Mouse (Mus musculus) G1E (cell line): ENCODE data around the gene Fgfr2.

Experiments used
- CTCF ChIP-seq: IDR thresholded peaks from 2 replicates; pipeline ENCODE4 v1.5.1; 2012; ENCODE audit warnings: low read depth, low read length, inconsistent platforms, mixed read lengths
- GATA1 ChIP-seq: IDR thresholded peaks from 2 replicates; pipeline ENCODE4 v1.6.1; 2012; ENCODE audit warnings: borderline replicate concordance, low read length, inconsistent platforms, mixed read lengths
- GATA2 ChIP-seq: IDR thresholded peaks from 2 replicates; pipeline ENCODE4 v1.6.1; 2012; ENCODE audit warnings: low read depth, low read length, inconsistent platforms, borderline replicate concordance
- TAL1 ChIP-seq: conservative IDR thresholded peaks from 2 replicates; pipeline ENCODE4 v1.6.1; 2012; ENCODE audit warnings: low read depth, low read length, inconsistent platforms, mixed read lengths

DNA sequence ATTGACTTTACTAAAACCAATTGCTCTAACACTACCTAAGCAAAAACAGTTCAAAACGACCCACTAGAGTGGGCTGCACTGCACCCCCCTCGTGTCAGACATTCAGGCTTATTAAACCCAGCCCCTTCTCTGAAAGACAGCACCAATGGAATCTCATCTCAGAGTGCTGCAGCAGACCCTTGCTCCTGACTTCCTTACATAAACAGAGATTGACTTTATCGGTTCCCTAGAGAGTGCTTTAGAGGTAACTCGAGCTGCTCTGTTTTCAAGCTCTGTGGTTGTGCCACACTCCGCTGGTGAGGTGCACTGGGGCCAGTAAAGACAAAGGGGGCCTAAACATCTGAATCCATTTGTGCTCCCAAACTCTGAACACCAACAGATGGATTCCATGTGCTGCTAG is 2696.6 kb downstream of the Fgfr2 start:
- TF ChIP-seq CTCF (no peak), GATA2 (no peak), GATA1 (no peak), TAL1 (no peak)
